Mouse (Mus musculus): ENCODE data around the gene Pp2d1. TPM values are rescaled to one million over a fixed set of nuclear protein-coding genes. Genes with fewer than 3 reads are reported as not detected.
"Not testable (repeated sequence)": the region's sequence is repeated elsewhere in the genome, so short reads cannot be mapped to it uniquely, and the experiment has no call there.

Pp2d1 gene
- 0.40 and 0.58 TPM in 2 replicates for polyA plus RNA-seq (2016; fragmentation: Nextera tagmentation; extraction: Ambion mirVana)

DNA sequence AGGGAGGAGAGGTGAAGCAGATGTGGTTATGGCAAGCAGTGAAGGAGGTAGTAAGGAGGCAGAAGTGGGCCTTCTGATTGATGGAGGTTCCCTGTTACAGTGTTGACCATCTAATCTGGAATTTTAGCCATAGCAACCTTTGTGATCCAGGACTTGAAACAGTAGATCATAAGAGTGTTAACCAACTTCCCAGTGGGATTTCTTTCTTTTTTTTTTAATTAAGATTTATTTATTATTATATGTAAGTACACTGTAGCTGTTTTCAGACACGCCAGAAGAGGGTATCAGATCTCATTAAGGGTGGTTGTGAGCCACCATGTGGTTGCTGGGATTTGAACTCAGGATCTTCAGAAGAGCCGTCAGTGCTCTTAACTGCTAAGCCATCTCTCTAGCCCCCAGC lies at the start of gene Pp2d1:
TSS of gene Pp2d1 (minus strand) at position 101 of the 400 bp plus-strand sequence.
- not testable (repeated sequence) for H3K27me3 ChIP-seq; ATAC-seq (ENCODE audit: low FRiP score, low read depth); H3K4me1 ChIP-seq; H3K36me3 ChIP-seq; H3K9ac ChIP-seq (replicated peaks); H3K9me3 ChIP-seq; H3K4me2 ChIP-seq (replicated peaks); H3K27ac ChIP-seq (replicated peaks); H3K4me3 ChIP-seq
- WGBS, result 86% methylated on average over 2 of the region's 2 CpGs

DNA sequence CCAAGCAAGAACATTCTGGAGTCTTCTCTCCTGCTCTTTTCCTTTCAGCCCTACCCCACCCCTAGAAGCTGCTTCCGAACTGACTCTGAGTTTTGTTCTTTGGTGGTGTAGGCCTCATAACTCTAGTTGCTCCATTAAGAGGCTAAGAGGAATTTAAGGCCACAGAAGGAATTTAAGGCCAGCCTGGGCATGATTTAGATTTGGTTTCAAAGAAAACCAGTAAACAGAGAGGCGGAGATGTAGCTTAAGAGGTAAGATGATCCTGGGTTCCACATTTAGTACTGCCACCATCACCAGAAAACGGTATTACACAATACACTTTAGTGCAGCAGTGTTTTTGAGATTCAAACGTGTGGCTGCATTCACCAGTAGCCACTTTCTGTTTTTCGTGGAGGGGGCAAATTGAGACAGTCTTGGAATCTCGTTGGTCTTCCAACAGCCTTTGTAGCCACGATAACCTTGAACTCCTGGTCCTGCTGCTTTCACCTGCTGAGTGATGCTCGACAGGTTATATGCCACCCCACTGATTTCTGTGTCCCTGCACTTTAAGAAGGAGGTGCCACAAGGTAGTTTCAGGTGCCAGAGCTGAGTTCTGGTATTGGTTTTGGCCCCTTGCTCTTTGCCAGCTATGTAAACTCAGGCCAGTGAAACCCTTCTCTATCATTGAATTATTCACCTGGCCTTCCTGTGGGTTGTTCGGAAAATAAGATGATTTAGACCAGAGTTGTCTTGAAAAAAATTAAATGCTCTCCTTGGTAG lies 49.0 kb upstream of the Pp2d1 start:
- Histone ChIP-seq H3K4me1 (peaks cover 6% of the 10 kb centered on the region), H3K27me3 (no peaks in the 10 kb centered on the region), H3K4me3 (no peak overlapping the region), H3K27ac (replicated peaks) (no peak overlapping the region), H3K9me3 (no peaks in the 10 kb centered on the region), H3K9ac (replicated peaks) (no peak overlapping the region), H3K36me3 (no peaks in the 10 kb centered on the region), H3K4me2 (replicated peaks) (no peak overlapping the region)
- WGBS, result 87% methylated on average over 9 of the region's 9 CpGs
- ATAC-seq (ENCODE audit: low FRiP score, low read depth), result no peak

DNA sequence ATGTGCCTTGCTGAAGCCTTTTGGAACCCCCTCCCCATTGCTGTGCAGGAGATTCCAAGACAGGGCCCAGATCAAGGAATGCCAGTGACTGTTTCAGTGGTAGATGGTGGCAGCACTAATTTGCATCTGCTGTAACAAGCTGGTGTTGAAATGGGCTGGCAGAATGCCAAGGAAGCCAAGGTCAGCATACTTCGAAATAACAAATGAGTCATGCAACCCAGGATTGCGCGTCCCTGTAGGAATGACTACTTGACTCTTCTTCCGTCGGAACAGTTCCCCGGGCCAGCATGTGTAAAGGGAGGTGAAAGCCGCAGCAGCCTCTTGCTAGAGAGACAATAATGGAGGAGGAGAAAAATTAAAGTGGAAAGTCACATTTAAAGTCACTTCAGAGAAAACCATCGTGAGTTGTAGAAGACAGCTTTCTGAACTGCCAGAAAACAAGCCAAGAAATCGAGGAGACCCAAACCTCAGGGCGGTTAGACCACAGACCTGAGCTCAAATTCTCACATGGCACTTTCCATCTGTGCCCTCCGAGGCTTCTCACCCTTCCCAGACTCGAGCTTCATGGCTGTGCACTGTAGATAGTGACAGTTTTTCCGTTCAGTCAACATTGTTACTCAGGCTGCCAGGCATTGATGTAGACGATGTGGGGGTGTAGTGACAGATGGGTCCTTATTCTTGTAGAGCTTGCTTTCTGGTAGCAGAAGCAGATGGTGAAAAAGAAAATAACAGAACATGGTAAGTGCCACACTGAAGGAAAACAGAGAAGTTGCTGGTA lies 48.0 kb upstream of the Pp2d1 start:
- peak; percentile 51; the same call in 1 of the 2 replicates for ATAC-seq (ENCODE audit: low FRiP score, low read depth)
- H3K4me2 ChIP-seq (replicated peaks), result no peak overlapping the region
- no peaks in the 10 kb centered on the region for H3K36me3 ChIP-seq
- H3K9ac ChIP-seq (replicated peaks), result no peak overlapping the region
- no peak overlapping the region for H3K4me3 ChIP-seq
- peaks cover 6% of the 10 kb centered on the region for H3K4me1 ChIP-seq
- H3K9me3 ChIP-seq, result no peaks in the 10 kb centered on the region
- no peaks in the 10 kb centered on the region for H3K27me3 ChIP-seq
- 72% methylated on average over 14 of the region's 14 CpGs for WGBS
- H3K27ac ChIP-seq (replicated peaks), result no peak overlapping the region

DNA sequence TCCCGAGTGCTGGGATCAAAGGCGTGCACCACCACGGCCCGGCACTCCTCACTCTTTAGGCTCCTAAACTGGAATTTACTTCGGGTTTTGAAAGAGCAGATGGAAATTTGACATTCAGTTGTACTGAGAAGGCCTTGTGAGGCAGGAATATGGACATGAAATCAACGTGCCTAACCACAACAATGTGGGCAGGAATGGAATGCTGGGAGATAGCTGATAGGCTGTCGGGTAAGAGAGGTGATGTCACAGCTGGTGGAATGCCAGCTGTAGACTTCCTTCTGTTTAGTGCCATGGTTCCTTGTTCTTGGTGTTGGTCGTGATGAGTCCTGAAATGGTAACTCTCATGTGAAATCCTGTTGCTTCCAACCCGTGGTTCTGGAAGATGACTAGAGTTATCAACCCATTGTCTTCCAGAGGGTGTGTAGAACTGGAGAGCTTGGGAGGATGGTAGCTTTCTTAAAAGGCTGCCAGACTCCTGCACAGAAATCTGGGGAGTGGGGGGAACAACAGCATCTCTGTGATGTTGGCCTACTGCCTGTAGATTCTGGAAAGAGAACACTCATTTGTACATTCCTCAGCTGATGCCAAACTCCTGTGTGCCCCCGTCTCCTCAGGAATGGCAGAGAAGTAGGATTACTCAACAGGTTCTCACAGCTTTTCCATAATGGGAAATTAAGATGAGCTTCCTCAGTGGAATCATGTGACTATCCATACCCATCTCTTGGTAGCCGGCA lies 44.8 kb upstream of the Pp2d1 start:
- WGBS, result 92% methylated on average over 11 of the region's 11 CpGs
- Histone ChIP-seq H3K4me1 (peaks cover 7% of the 10 kb centered on the region), H3K27ac (replicated peaks) (no peak overlapping the region), H3K4me2 (replicated peaks) (no peak overlapping the region), H3K4me3 (no peak overlapping the region), H3K9me3 (no peaks in the 10 kb centered on the region), H3K27me3 (no peaks in the 10 kb centered on the region), H3K9ac (replicated peaks) (no peak overlapping the region), H3K36me3 (no peaks in the 10 kb centered on the region)
- ATAC-seq (ENCODE audit: low FRiP score, low read depth), result no peak

DNA sequence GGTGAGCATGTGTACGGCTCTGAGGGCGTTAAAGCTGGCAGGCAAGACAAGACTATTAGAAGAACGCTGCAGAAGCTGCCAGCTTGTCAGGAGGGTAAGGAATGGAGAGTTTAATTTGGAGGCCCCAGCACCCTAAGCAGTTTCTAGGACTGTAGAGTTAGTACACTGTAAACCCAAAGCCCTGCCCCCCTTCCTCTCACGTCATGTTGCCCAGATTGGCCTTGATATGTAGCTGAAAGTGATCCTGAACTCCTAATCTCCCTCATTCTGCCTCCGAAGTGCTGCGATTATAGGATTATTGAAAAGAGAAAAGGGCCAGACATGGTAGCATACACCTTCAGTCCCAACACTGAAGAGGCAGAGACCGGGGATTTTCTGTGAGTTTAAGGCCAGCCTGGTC lies 43.6 kb upstream of the Pp2d1 start:
- Histone ChIP-seq H3K36me3 (no peaks in the 10 kb centered on the region), H3K27ac (replicated peaks) (no peak overlapping the region), H3K9ac (replicated peaks) (no peak overlapping the region), H3K9me3 (no peaks in the 10 kb centered on the region), H3K27me3 (no peaks in the 10 kb centered on the region), H3K4me2 (replicated peaks) (no peak overlapping the region), H3K4me1 (peaks cover 14% of the 10 kb centered on the region), H3K4me3 (no peak overlapping the region)
- ATAC-seq (ENCODE audit: low FRiP score, low read depth), result no peak
- WGBS, result 86% methylated on average over 7 of the region's 7 CpGs

DNA sequence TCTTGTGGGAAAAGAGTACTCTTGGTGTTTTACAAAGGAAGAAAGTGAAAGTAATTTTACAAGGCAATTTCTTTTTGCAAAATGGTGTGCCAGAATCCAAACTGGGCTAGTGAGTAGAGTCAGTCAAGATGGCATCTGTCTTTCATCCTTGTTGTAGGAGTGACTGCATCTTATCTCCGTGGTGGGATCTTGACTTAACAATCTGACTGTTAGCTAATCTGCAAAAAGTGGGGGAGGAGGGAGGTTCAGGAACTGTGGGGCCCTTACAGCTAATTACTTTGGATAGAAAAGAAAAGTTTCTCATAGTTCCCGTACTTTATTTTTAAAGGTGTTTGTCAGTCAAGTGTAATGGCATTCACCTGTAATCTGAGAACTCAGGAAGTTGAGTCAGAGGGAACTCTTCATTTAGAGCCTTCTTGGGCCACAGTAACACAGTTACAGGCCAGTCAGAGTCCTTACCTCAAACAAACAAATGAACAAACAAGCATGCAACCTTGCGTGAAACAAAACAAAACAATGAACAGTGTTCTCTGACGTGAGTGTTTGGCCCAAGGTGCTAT lies 42.9 kb upstream of the Pp2d1 start:
- H3K4me3 ChIP-seq, result no peak overlapping the region
- no peaks in the 10 kb centered on the region for H3K27me3 ChIP-seq
- WGBS, result 79% methylated on average over 4 of the region's 4 CpGs
- H3K36me3 ChIP-seq, result no peaks in the 10 kb centered on the region
- no peaks in the 10 kb centered on the region for H3K9me3 ChIP-seq
- peaks cover 13% of the 10 kb centered on the region for H3K4me1 ChIP-seq
- H3K4me2 ChIP-seq (replicated peaks), result no peak overlapping the region
- no peak overlapping the region for H3K27ac ChIP-seq (replicated peaks)
- H3K9ac ChIP-seq (replicated peaks), result no peak overlapping the region
- ATAC-seq (ENCODE audit: low FRiP score, low read depth), result no peak

DNA sequence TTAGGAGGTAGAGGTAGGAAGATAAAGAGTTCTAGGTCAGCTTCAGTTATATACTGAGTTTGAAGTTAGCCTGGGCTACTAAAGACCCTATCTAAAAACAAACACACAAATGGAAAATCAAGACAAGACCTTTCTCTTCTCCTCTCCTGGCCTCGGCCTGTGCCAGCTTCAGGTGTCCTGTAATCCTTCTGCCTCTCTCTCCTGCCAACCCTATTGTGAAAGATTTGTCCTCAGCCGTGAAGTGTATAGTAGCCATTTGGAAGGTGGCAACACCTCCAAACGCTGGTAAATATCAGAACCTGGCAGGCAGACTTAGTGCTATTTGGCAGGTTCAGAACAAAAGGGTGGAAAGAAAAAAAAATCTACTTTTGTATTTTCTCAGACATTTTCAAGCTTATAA lies 41.0 kb upstream of the Pp2d1 start:
- H3K27me3 ChIP-seq, result no peaks in the 10 kb centered on the region
- no peak for ATAC-seq (ENCODE audit: low FRiP score, low read depth)
- no peak overlapping the region for H3K9ac ChIP-seq (replicated peaks)
- no peak overlapping the region for H3K27ac ChIP-seq (replicated peaks)
- no peak overlapping the region for H3K4me3 ChIP-seq
- H3K4me1 ChIP-seq, result peaks cover 7% of the 10 kb centered on the region
- 76% methylated on average over 3 of the region's 3 CpGs for WGBS
- H3K4me2 ChIP-seq (replicated peaks), result no peak overlapping the region
- no peaks in the 10 kb centered on the region for H3K9me3 ChIP-seq
- no peaks in the 10 kb centered on the region for H3K36me3 ChIP-seq

DNA sequence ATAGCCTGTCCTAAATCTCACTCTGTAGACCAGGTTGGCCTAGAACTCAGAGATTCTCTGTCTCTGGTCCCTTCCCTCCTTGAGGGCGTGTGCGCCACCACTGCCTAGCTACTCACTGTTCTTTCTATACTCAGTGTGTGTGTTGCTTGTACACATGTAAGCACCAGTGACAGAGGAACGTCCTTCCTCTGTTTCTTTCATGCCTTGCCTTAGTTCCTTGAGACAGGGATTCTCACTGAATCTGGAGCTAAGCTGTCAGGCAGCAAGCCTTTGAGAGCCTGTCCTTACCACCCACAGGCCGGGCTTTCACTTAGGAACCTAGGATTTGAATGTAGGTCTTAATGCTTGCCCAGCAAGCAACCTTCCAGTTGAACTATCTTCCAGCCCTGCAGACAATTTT lies 40.4 kb upstream of the Pp2d1 start:
- peaks cover 7% of the 10 kb centered on the region for H3K4me1 ChIP-seq
- no peaks in the 10 kb centered on the region for H3K27me3 ChIP-seq
- no peak overlapping the region for H3K9ac ChIP-seq (replicated peaks)
- H3K36me3 ChIP-seq, result no peaks in the 10 kb centered on the region
- H3K4me2 ChIP-seq (replicated peaks), result no peak overlapping the region
- WGBS, result 33% methylated on average over 4 of the region's 4 CpGs
- ATAC-seq (ENCODE audit: low FRiP score, low read depth), result no peak
- no peak overlapping the region for H3K4me3 ChIP-seq
- no peaks in the 10 kb centered on the region for H3K9me3 ChIP-seq
- no peak overlapping the region for H3K27ac ChIP-seq (replicated peaks)

DNA sequence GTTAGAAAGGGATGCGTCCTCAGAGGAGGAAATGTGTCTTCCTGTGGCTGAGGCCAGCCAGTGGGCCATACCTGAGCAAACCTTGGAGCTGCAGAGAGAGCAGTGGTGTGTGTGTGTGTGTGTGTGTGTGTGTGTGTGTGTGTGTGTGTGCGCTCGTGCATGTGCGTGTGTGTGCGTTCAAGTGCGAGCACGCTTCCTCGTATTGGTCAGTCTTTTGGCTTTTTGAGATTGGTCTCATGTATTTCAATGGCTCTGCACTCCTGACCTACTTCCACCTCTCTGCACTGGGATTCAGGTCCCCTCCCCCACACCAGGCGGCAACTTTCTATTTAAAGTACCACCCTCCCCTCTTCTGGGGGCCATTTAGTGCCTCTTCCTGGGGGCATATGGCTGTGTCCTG lies 39.5 kb upstream of the Pp2d1 start:
- no peak; the same call in 1 of the 2 replicates for ATAC-seq (ENCODE audit: low FRiP score, low read depth)
- no peak overlapping the region for H3K4me3 ChIP-seq
- H3K4me1 ChIP-seq, result peaks cover 7% of the 10 kb centered on the region
- 54% methylated on average over 2 of the region's 9 CpGs for WGBS
- no peaks in the 10 kb centered on the region for H3K9me3 ChIP-seq
- no peak overlapping the region for H3K4me2 ChIP-seq (replicated peaks)
- H3K27me3 ChIP-seq, result no peaks in the 10 kb centered on the region
- no peak overlapping the region for H3K27ac ChIP-seq (replicated peaks)
- no peak overlapping the region for H3K9ac ChIP-seq (replicated peaks)
- H3K36me3 ChIP-seq, result no peaks in the 10 kb centered on the region

DNA sequence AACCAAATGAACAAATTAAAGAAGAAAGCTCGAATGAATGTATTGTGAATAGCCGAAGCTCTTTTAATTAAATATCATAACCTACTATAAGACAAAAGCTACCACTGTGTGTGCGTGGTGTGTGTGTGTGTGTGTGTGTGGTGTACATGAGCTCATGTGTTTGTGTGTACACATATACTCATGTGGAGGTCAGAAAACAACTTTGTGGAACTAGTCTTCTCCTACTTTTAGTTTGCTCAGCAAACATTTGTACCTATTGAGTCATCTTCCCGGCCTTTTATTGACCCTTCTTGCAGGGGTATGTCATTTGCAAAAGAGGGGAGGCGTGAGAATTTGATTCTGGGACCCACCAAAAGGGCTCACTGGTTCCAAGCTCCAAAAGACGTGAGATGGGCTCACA lies 39.0 kb upstream of the Pp2d1 start:
- Histone ChIP-seq H3K4me2 (replicated peaks) (no peak overlapping the region), H3K4me3 (no peak overlapping the region), H3K27me3 (no peaks in the 10 kb centered on the region), H3K36me3 (no peaks in the 10 kb centered on the region), H3K9ac (replicated peaks) (no peak overlapping the region), H3K4me1 (peaks cover 7% of the 10 kb centered on the region), H3K27ac (replicated peaks) (no peak overlapping the region), H3K9me3 (no peaks in the 10 kb centered on the region)
- no peak for ATAC-seq (ENCODE audit: low FRiP score, low read depth)
- WGBS, result 83% methylated on average over 6 of the region's 6 CpGs

DNA sequence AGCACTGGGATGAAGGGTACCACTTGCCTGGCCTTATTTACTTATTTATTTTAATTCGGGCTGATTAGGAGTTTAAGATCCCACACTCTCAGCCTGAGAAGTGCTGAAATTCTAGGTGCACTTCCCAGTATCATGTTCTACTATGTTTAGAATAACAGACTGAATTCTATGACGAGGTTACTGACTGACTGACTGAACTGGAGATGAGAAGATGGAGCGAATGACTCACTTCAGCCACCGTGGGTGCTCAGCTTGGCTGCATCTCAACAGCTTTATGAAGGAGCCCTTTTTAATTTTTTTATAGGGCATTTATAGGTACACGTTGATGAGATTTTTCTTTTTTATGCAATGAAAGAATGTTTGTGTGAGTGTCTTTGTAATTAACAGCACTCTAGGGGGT lies 38.5 kb upstream of the Pp2d1 start:
- 88% methylated on average over 5 of the region's 5 CpGs for WGBS
- H3K9ac ChIP-seq (replicated peaks), result no peak overlapping the region

DNA sequence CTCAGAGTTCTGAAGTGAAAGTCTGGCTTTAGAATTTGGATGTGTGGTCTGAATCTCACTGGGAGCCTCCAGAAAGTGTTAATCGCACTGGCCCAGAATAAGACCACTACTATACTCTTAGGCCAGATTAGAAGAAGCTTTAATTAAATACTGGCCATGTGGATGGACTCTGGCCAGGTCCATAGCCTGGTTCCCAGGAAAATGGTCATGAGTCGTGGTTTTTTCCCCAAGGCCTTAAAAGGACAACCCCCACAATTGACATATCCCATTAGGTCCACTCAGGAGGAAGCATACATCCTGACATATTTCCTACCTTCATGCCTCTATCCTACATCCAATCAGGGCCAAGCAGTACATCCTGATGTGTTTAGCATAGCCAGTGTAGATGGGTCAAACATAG lies 37.9 kb upstream of the Pp2d1 start:
- 81% methylated on average over 2 of the region's 2 CpGs for WGBS
- no peak overlapping the region for H3K27ac ChIP-seq (replicated peaks)
- no peak overlapping the region for H3K9ac ChIP-seq (replicated peaks)
- ATAC-seq (ENCODE audit: low FRiP score, low read depth), result no peak
- H3K4me1 ChIP-seq, result peaks cover 7% of the 10 kb centered on the region
- no peak overlapping the region for H3K4me2 ChIP-seq (replicated peaks)
- H3K4me3 ChIP-seq, result no peak overlapping the region
- H3K36me3 ChIP-seq, result no peaks in the 10 kb centered on the region
- no peaks in the 10 kb centered on the region for H3K9me3 ChIP-seq
- no peaks in the 10 kb centered on the region for H3K27me3 ChIP-seq

More for the DNA sequence above, 38.5 kb upstream of the Pp2d1 start:
- ATAC-seq (ENCODE audit: low FRiP score, low read depth), result no peak
- no peak overlapping the region for H3K4me3 ChIP-seq
- no peaks in the 10 kb centered on the region for H3K9me3 ChIP-seq
- H3K27ac ChIP-seq (replicated peaks), result no peak overlapping the region
- H3K36me3 ChIP-seq, result no peaks in the 10 kb centered on the region
- H3K4me1 ChIP-seq, result peaks cover 7% of the 10 kb centered on the region
- H3K4me2 ChIP-seq (replicated peaks), result no peak overlapping the region
- no peaks in the 10 kb centered on the region for H3K27me3 ChIP-seq
